Mouse (Mus musculus): ENCODE results near the gene Nek9. TPM values are rescaled to one million over a fixed set of nuclear protein-coding genes. Genes with fewer than 3 reads are reported as not detected.

Nek9 gene
- total RNA-seq, 2 experiments from 2014 or later = 90.7 to 95.5 TPM

GRCm38 (mm10) chr12:85266248-85266647, 72.9 kb downstream of the Nek9 start:
- DNase-seq (ENCODE audit: low spot score in 2 of 2) = no peak

DNA sequence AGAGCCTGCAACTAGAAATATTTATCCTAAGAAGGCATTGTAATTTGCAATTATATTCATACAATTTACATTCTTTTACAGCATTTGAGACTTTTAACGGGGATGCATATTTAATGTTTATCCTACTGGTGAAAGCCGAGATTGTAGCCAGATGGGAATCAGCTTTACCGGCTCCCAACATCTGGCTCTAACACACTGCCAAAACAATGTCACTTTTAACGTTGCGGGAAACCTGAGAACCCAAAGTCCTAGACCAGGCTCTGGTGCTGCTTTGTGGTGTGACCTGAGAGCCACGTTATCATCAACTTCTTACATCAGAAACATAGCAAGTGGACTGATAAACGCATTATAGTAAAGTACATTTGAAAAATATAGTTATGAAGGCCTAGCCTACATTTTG, 74.2 kb downstream of the Nek9 start:
- DNase-seq (ENCODE audit: low spot score in 2 of 2) = no peak

DNA sequence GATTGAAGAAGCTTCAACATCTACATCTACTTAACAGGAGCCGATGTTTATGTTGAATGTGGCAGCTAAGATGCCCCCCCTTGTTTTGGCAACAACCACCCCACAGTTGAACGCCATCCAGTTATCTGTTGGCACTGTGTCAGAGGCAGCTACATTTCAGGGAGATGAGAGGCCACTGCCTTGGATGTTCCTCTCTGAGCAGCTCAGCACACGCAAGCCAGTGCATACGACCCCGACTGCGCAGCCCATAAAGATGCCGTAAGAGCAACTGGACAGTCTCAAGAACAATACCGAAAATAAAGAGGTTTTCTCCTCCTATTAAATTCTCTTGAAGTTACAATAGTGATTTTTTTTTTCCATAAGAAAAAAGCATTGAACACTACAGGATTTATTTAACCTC, 74.6 kb downstream of the Nek9 start:
- DNase-seq (ENCODE audit: low spot score in 2 of 2) = no peak

DNA sequence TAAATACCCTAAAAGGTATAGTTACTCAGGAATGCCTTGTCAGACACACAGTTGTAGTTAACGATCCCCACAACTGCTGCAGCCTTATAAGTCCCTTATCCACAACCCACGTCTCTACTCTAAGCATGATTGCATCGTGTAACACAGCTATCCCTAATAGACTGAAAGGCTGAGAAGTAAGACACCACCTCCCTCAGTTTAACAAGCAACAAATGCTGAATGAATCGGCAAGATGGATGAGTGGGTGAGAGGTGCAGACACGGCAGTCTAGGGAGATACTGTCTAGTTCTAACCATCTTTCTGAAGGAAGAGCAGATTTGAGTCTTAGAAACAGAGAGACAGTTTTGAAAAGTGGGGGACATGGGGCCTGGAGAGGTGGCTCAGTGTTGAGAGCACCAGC, 76.0 kb downstream of the Nek9 start:
- DNase-seq (ENCODE audit: low spot score in 2 of 2) = no peak

DNA sequence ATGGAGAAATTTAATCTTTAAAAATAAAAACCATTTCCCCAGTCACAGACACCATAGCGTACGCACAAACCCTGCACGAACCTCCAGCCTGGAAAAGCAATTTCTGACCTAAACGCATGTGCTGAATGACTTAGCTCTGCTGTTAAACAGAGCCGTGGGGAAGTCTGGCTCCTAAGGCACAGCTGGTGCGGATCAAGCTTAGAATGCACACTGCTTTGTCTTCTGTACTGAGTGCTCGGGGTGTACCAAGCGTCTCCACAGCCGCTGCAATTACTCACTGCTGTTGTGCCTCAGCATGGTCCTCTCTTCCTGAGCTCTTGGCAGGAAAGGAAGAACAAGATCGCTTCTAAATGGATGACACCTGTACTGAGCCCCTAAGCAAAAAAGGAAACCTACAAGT, 76.7 kb downstream of the Nek9 start:
- DNase-seq (ENCODE audit: low spot score in 2 of 2) = no peak

DNA sequence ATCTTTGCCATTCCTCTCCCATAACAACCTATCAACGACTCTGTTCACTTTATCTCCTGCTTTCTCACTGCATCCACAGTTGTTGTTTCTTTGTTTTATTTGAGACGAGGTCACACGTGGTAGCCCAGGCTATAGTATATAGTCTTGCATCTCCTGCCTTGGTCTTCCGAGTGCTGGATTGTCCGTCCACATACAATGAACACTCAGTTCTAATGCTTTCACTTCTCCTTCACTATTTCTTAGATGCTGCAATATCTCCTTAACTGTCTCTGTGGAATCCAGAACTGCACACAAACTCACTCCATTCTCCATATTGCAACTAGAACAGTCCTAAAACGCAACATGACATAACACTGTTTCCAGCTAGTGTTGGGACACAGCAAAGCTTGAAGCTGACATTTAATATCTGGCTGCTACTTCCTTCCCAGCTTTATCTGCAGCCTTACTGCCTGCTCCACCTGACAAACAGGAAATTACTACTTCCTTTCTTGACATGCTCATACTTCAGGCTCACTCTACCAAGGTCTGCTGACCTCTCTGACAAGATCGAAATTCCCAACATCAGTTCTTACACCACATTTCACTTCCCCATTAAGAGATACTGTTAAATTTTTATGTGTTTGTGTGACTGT, 82.0 kb downstream of the Nek9 start:
- no peak for DNase-seq (ENCODE audit: low spot score in 2 of 2)

GRCm38 (mm10) chr12:85256074-85256751, 82.9 kb downstream of the Nek9 start:
- DNase-seq (ENCODE audit: low spot score in 2 of 2) = no peak

DNA sequence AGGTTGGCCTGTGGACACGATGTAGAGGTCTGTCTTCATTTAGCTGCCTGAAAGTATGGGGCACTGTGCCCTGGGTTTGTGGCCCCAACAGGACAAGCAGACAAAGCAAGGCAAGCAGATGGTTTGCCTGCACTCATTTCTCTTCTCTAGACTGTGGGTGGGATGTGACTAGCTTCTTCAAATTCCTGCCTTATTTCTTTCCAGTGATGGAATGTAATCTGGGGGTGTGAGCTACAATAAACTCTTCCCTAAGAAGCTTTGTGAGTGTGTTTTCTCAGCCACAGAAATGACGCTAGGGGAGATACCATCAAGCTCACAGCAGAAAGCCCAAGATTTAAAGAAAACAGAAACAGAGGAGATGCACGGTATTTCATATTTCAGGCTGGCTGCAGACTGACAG, 87.1 kb downstream of the Nek9 start:
- DNase-seq (ENCODE audit: low spot score in 2 of 2) = no peak

Other genes starting within 250 kb of the Nek9 start
- gene Prox2, start 228.6 kb downstream of the Nek9 start, total RNA-seq (2021) = 1 to 10 TPM; 2.5 to 4.1 TPM
- gene Dlst, start 228.5 kb downstream of the Nek9 start, total RNA-seq (2021) = 100 to 1,000 TPM; 364 to 483 TPM
- 1 to 10 TPM in 1 of 2 experiments, under 1 TPM in 1; 0.80 to 1.3 TPM for gene Rps6kl1, start 188.1 kb downstream of the Nek9 start, total RNA-seq (2021)
- gene Pgf, start 161.6 kb downstream of the Nek9 start, total RNA-seq (2021) = 1 to 10 TPM in 1 of 2 experiments, under 1 TPM in 1; 0.30 to 1.4 TPM
- gene Eif2b2, start 119.9 kb downstream of the Nek9 start, total RNA-seq (2021) = 10 to 100 TPM; 61.9 to 77.9 TPM
- gene Mlh3, start 68.8 kb downstream of the Nek9 start, total RNA-seq (2021) = 1 to 10 TPM; 8.0 to 9.2 TPM
- gene Acyp1, start 50.9 kb downstream of the Nek9 start, total RNA-seq (2021) = 10 to 100 TPM; 30.1 to 37.4 TPM
- 1 to 10 TPM; 1.8 to 2.1 TPM for gene Zc2hc1c, start 50.8 kb downstream of the Nek9 start, total RNA-seq (2021)
- gene Tmed10, start 35.5 kb upstream of the Nek9 start, total RNA-seq (2021) = 100 to 1,000 TPM; 234 to 328 TPM
- gene Fos, start 134.5 kb upstream of the Nek9 start, total RNA-seq (2021) = 1 to 10 TPM; 2.9 to 4.3 TPM